Mouse (Mus musculus) thymus, adult 2 months (tissue): Measurements from ENCODE around the gene Slc6a9. TPM values are rescaled to one million over a fixed set of nuclear protein-coding genes. Genes with fewer than 3 reads are reported as not detected.

Source experiments
- DNase-seq: peaks from one replicate; pipeline ENCODE4 v3.0.0; 2021
- H3K27ac ChIP-seq: fragments of 200-500 bp; 2 replicates; pipeline ENCODE4 v1.5.1; 2012; ENCODE audit warnings: low read length, control low read depth; ENCODE audit not compliant: control insufficient read depth, insufficient read depth
- H3K27me3 ChIP-seq: fragments of 200-500 bp; 2 replicates; pipeline ENCODE4 v1.6.1; 2012; ENCODE audit warnings: mild to moderate bottlenecking, low read length, moderate library complexity, mixed read lengths; ENCODE audit not compliant: control insufficient read depth, insufficient read depth
- H3K36me3 ChIP-seq: fragments of 200-500 bp; 2 replicates; pipeline ENCODE4 v1.6.1; 2012; ENCODE audit warnings: mild to moderate bottlenecking, low read length, moderate library complexity; ENCODE audit not compliant: control insufficient read depth, insufficient read depth
- H3K4me1 ChIP-seq: fragments of 200-500 bp; replicated peaks from 2 replicates; pipeline ENCODE4 v1.6.1; 2012; ENCODE audit warnings: low read length; ENCODE audit not compliant: control insufficient read depth, insufficient read depth
- H3K4me3 ChIP-seq: fragments of 200-500 bp; 2 replicates; pipeline ENCODE4 v1.5.1; 2012; ENCODE audit warnings: mild to moderate bottlenecking, low read length, control low read depth, moderate library complexity; ENCODE audit not compliant: control insufficient read depth, insufficient read depth
- CTCF ChIP-seq: fragments of 200-500 bp; IDR thresholded peaks from 2 replicates; pipeline ENCODE4 v1.5.1; 2012; ENCODE audit warnings: mild to moderate bottlenecking, control low read depth, low read length, moderate library complexity, borderline replicate concordance; ENCODE audit not compliant: control insufficient read depth, poor library complexity, insufficient read depth; ENCODE audit errors: extremely low read depth
- POLR2A ChIP-seq: fragments of 200-500 bp; IDR thresholded peaks from 2 replicates; pipeline ENCODE4 v1.6.1; 2012; ENCODE audit warnings: mild to moderate bottlenecking, low read length, control low read depth, moderate library complexity; ENCODE audit not compliant: control insufficient read depth, poor library complexity, insufficient read depth; ENCODE audit errors: extremely low read depth
- WGBS: fragments of 180-500 bp; shearing (Covaris S2); methylation state at CpG from one replicate; pipeline ENCODE4 v1.1.7; 2018; 5-methylcytosine and 5-hydroxymethylcytosine counted together
- polyA plus RNA-seq: library from polyadenylated mRNA; depleted of rRNA; stranded (reverse); fragments of >200 nt; gene quantifications from 2 replicates; pipeline ENCODE4 v1.2.3, GENCODE M21; 2012

Gene Slc6a9
- polyA plus RNA-seq, 1 experiment, result 8.2 TPM

DNA sequence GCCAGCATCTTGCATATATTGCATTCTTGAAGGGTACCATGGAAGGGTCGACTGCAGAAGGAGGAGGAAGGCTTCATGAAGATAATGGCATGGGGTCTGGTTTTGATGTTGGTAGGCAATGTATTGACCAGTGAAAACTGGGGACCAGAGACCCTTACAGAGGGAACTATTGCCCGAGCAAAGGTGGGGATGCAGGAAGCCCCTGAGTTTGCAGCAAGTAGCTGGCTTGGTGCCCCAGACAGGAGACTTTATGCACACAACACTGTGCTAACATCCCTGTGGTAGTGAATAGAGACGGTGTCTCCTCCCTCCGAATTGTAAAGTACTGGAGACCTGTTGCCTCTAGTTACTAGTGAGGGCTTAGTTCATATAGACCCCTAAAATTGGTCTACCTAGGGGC lies 3.0 kb downstream of the Slc6a9 start:
- H3K27me3 ChIP-seq, result no peaks in the 10 kb centered on the region
- DNase-seq, result no peak
- H3K4me3 ChIP-seq, result no peak overlapping the region
- 83% methylated on average over 4 of the region's 4 CpGs for WGBS
- H3K4me1 ChIP-seq, result peaks cover 9% of the 10 kb centered on the region; the same call in 1 of the 2 replicates
- no peaks in the 10 kb centered on the region for H3K36me3 ChIP-seq
- H3K27ac ChIP-seq, result no peak overlapping the region
- TF ChIP-seq POLR2A, result no peak
- no peak for TF ChIP-seq CTCF

DNA sequence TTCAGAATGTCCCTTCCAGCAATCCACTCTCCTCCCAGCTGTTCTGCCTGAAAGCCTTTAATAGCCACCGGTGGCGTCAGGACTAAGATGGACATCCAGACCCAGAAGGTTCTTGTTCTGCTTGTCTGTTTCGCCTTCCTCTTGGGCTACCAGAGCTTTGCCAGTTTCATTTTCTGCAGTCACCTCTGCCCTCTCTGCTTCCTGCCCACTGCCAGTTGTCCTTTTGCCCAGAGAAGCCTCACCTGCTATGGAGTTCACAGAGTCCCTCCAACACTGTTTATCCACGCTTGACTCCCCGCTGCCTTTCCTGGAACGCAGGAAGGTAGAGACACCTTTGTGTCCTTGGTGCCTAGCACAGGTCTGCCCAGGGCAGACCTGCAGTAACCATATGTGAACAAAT lies 5.1 kb downstream of the Slc6a9 start:
- H3K27ac ChIP-seq, result no peak overlapping the region
- peaks cover 9% of the 10 kb centered on the region; the same call in 1 of the 2 replicates for H3K4me1 ChIP-seq

DNA sequence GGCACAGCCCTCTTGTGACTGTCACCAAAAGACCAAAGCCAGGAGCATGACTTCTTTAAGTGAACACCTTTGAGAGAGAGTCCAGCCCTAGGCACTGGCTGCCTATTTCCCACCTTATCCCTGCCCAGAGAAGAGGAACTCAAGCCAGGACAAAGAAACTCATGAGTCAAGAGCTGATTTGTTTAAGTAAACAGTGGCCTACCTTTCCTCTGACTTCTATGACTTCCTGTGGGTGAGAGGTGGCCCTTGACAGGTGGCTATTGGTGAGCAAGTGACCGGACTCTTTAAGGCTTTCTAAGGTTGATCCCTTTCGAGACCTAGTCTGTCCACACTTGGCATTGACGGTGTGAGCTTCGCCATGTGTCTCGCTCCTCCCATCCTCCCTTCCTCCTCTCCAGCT lies 6.5 kb downstream of the Slc6a9 start:
- TF ChIP-seq POLR2A (no peak), CTCF (no peak)
- Histone ChIP-seq H3K36me3 (no peaks in the 10 kb centered on the region), H3K4me3 (no peak overlapping the region), H3K27me3 (no peaks in the 10 kb centered on the region), H3K27ac (no peak overlapping the region), H3K4me1 (0 out of 2 replicates have a peak, but pooled peaks cover 1% of the 10 kb centered on the region)
- 93% methylated on average over 5 of the region's 5 CpGs for whole genome bisulfite sequencing
- no peak for DNase-seq

More for the DNA sequence above, 5.1 kb downstream of the Slc6a9 start:
- no peak for DNase-seq
- no peaks in the 10 kb centered on the region for H3K36me3 ChIP-seq
- no peaks in the 10 kb centered on the region for H3K27me3 ChIP-seq
- H3K4me3 ChIP-seq, result no peak overlapping the region
- 86% methylated on average over 6 of the region's 6 CpGs for WGBS
- no peak for TF ChIP-seq CTCF
- TF ChIP-seq POLR2A, result no peak

DNA sequence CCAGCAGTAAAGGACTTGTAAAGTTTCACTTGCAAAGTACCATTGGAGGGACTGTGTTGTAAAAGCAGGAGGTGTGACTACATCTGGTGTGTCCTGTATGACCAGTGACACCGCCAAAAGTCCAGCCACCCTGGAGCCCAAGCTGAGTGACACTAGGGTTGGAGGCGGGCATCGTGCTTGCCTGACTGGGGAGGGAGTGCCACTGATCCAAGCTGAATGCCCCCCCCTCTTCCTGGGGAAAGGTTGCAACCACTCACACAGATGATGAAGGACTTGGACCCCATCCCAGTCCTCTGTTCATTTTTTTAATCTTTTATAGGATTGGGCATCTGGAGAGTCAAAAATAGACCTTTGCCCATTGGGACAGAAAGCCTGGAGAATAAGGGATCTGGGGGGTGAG lies 7.3 kb downstream of the Slc6a9 start:
- Histone ChIP-seq H3K27me3 (no peaks in the 10 kb centered on the region), H3K4me3 (no peak overlapping the region), H3K4me1 (no peaks in the 10 kb centered on the region), H3K36me3 (no peaks in the 10 kb centered on the region), H3K27ac (no peak overlapping the region)
- WGBS, result 95% methylated on average over 3 of the region's 3 CpGs
- no peak for DNase-seq
- TF ChIP-seq POLR2A, result no peak
- TF ChIP-seq CTCF, result no peak

DNA sequence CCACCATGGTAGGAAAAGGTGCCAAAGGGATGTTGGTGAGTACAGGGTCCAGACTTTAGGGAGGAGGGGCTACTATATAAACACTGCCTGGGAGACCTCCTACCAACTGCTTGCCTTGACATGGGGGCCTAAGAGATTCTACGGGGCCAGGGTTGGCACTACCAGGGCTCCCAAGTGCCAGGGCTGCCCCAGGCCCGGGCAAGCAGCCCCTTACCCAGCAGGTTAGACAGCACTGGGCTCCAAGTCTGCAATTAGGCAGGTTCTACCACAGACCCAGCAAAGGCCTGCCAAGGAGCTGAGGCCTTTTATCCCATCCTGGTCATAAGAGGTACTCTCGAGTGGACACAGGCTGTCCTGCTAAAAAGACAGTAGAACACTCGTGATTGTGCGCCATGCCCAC lies 8.8 kb downstream of the Slc6a9 start:
- H3K27ac ChIP-seq, result no peak overlapping the region
- 93% methylated on average over 5 of the region's 5 CpGs for WGBS
- no peaks in the 10 kb centered on the region for H3K36me3 ChIP-seq
- H3K27me3 ChIP-seq, result no peaks in the 10 kb centered on the region
- no peak overlapping the region for H3K4me3 ChIP-seq
- no peak for TF ChIP-seq POLR2A
- no peak for TF ChIP-seq CTCF
- H3K4me1 ChIP-seq, result no peaks in the 10 kb centered on the region
- DNase-seq, result no peak

DNA sequence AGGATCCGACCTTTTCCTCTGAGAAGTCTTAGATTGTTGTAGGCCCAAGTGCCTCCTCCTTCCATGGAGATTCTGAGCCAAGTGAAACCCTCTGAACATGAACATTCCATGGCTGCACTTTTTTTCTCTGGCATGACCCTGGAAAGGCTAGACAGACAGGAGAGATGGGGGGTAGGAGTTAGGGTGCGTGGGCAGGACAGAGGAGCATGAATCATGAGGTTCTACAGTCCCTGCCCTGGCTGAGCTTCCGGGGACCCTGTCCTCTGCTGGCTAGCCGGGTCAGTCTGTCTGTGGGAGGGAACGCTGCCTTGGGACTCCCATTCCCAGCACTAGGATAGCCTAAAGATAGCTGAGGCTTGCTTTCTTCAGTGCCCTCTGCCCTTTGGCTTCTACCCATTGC lies 10.2 kb downstream of the Slc6a9 start:
- Histone ChIP-seq H3K27me3 (no peaks in the 10 kb centered on the region), H3K36me3 (no peaks in the 10 kb centered on the region), H3K27ac (no peak overlapping the region), H3K4me3 (no peak overlapping the region), H3K4me1 (no peaks in the 10 kb centered on the region)
- TF ChIP-seq CTCF (no peak), POLR2A (no peak)
- DNase-seq, result no peak
- 95% methylated on average over 5 of the region's 5 CpGs for WGBS

DNA sequence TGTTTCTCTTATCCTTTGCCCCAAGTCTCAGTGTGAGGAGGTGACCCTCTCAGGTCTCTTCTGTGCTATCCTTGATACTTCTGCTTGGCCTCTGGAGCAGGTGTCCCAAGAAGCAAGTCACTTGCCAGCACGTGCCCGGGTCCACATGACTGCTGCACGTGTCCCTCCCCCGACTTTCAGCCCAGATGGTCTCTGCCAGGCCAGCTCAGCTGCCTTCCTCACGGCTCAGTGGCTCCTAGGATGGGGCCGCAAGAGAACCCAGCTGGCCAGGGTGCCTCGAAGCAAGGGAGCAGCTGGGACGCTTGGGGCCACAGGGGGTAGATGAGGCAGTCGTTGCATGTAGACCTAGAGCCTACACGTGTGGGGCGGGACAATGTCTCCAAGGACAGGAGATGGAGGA lies 11.0 kb downstream of the Slc6a9 start:
- H3K27ac ChIP-seq, result no peak overlapping the region
- H3K27me3 ChIP-seq, result no peaks in the 10 kb centered on the region
- 87% methylated on average over 11 of the region's 11 CpGs for WGBS
- no peak for DNase-seq
- no peaks in the 10 kb centered on the region for H3K36me3 ChIP-seq
- no peak for TF ChIP-seq CTCF
- no peak for TF ChIP-seq POLR2A
- no peak overlapping the region for H3K4me3 ChIP-seq
- no peaks in the 10 kb centered on the region for H3K4me1 ChIP-seq

DNA sequence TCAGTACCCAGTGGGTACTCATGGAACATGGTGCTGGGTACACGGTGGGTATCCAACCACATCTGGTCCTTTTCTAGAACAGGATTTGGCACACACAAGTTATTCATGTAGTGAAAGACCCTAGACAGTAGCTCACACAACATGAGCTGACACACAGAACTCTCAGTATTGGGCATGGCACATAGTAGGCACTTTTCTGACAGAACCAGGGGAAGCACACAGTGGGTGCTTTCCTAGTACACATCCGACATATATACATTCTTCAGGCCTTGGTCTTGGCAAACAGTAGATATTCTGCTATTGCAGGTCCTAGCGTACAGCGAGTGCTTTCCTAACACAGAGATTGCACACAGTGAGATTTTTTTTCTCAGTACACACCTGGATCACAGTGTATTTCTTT lies 12.0 kb downstream of the Slc6a9 start:
- Histone ChIP-seq H3K27me3 (no peaks in the 10 kb centered on the region), H3K27ac (no peak overlapping the region), H3K4me1 (no peaks in the 10 kb centered on the region), H3K4me3 (no peak overlapping the region), H3K36me3 (no peaks in the 10 kb centered on the region)
- no peak for DNase-seq
- TF ChIP-seq POLR2A, result no peak
- TF ChIP-seq CTCF, result no peak
- WGBS, result 99% methylated on average over 4 of the region's 4 CpGs
